Mouse (Mus musculus): ENCODE results near the gene Lrrc56.

DNA sequence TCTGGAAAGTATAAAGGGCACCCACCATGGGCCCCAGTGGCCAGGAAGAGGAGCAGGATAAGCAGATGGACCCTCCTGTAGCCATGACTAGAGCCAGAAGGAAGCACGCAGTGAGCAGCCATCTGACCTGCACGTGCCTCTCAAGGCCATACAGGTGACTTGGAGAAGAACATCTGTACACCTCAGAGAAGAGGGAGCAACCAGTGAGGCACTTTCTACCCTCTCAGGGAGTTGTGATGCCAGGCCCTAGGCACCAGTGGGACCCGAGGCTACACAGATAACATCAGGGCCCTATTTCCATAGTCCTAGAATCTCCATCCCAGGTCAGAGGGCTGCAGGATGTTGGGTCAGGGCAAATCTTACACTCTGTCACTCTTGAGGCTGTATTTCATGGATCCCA, 3.7 kb upstream of the Lrrc56 start:
- TF ChIP-seq CTCF (IDR thresholded peaks at IDR 0.05; ENCODE audit: control insufficient read depth, insufficient read depth, insufficient replicate concordance, low read depth, low read length) (no peak), POLR2A (IDR thresholded peaks at IDR 0.05; ENCODE audit: control insufficient read depth, low read depth, low read length) (no peak)
